Mouse (Mus musculus) heart, adult 2 months (tissue): ENCODE data around the gene Gyg. TPM values are rescaled to one million over a fixed set of nuclear protein-coding genes. Genes with fewer than 3 reads are reported as not detected.

Source experiments
- DNase-seq, 2 experiments: peaks; one replicate each; pipeline ENCODE4 v3.0.0; 2021
- H3K27ac ChIP-seq: fragments of 200-600 bp; 2 replicates; pipeline ENCODE4 v1.8.1; 2022
- H3K27me3 ChIP-seq: fragments of 200-500 bp; 2 replicates; pipeline ENCODE4 v1.6.1; 2012; ENCODE audit warnings: mild to moderate bottlenecking, low read length, inconsistent platforms, mixed read lengths; ENCODE audit not compliant: control insufficient read depth, insufficient read depth
- H3K36me3 ChIP-seq: fragments of 200-500 bp; 2 replicates; pipeline ENCODE4 v1.6.1; 2012; ENCODE audit warnings: low read length, inconsistent platforms; ENCODE audit not compliant: control insufficient read depth, insufficient read depth
- H3K4me1 ChIP-seq: fragments of 200-500 bp; 2 replicates; pipeline ENCODE4 v1.6.1; 2011; ENCODE audit warnings: low read length; ENCODE audit not compliant: control insufficient read depth, insufficient read depth
- H3K4me3 ChIP-seq: fragments of 200-600 bp; 2 replicates; pipeline ENCODE4 v1.8.1; 2022
- H3K79me2 ChIP-seq: fragments of 200-500 bp; replicated peaks from 2 replicates; pipeline ENCODE4 v1.6.1; 2012; ENCODE audit warnings: mild to moderate bottlenecking, inconsistent platforms, low read length, moderate library complexity, mixed read lengths; ENCODE audit not compliant: control insufficient read depth, insufficient read depth
- H3K9ac ChIP-seq: fragments of 200-500 bp; 2 replicates; pipeline ENCODE4 v1.6.1; 2012; ENCODE audit warnings: low read depth, mild to moderate bottlenecking, control low read depth, inconsistent platforms, low read length, mixed read lengths
- CTCF ChIP-seq: fragments of 200-600 bp; IDR thresholded peaks from 2 replicates; pipeline ENCODE4 v1.8.1; 2022; ENCODE audit warnings: antibody characterized with exemption, mild to moderate bottlenecking, moderate library complexity
- EP300 ChIP-seq: fragments of 200-500 bp; IDR thresholded peaks from 2 replicates; pipeline ENCODE4 v1.6.1; 2011; ENCODE audit warnings: low read depth, low read length, control low read depth; ENCODE audit not compliant: insufficient read depth
- POLR2A ChIP-seq: fragments of 200-500 bp; IDR thresholded peaks from 2 replicates; pipeline ENCODE4 v1.6.1; 2011; ENCODE audit warnings: mild to moderate bottlenecking, low read depth, low read length, control low read depth; ENCODE audit not compliant: insufficient read depth
- WGBS: fragments of 180-500 bp; shearing (Covaris S2); methylation state at CpG from one replicate; pipeline ENCODE4 v1.1.7; 2018; 5-methylcytosine and 5-hydroxymethylcytosine counted together
- intact Hi-C: fragments of 180-260 bp; cut with DNase I; formaldehyde crosslinking; loops from one replicate; pipeline ENCODE4 v1.15.1; 2025
- polyA plus RNA-seq: library from polyadenylated mRNA; depleted of rRNA; stranded (reverse); fragments of >200 nt; gene quantifications from 2 replicates; pipeline ENCODE4 v1.2.3, GENCODE M21; 2012
- total RNA-seq, 2 experiments: library from RNA; stranded (reverse); gene quantifications; 2 replicates each; pipeline ENCODE4 v1.2.3; 2021

Gyg gene
- total and polyA plus RNA-seq, 3 experiments: 114 to 161 (median 145) TPM

- intact Hi-C loops: no loop called here
- Histone ChIP-seq H3K9ac (no peak overlapping the region), H3K27ac (no peak overlapping the region), H3K4me3 (no peak overlapping the region), H3K36me3 (peaks cover 22% of the 10 kb centered on the region), H3K27me3 (no peaks in the 10 kb centered on the region), H3K79me2 (no peaks in the 10 kb centered on the region; the same call in none of the 2 replicates), H3K4me1 (no peaks in the 10 kb centered on the region)
- no peak for DNase-seq
- TF ChIP-seq EP300: no peak
Measured at GRCm38 (mm10) chr3:20141240-20141639, 13.9 kb downstream of the Gyg start.

- TF ChIP-seq EP300 (no peak), POLR2A (no peak), CTCF (no peak)
- Histone ChIP-seq H3K36me3 (peaks cover 22% of the 10 kb centered on the region), H3K4me3 (no peak overlapping the region), H3K79me2 (no peaks in the 10 kb centered on the region; the same call in none of the 2 replicates), H3K9ac (no peak overlapping the region), H3K27ac (no peak overlapping the region), H3K27me3 (no peaks in the 10 kb centered on the region), H3K4me1 (peaks cover 5% of the 10 kb centered on the region)
- intact Hi-C loops: no loop called here
- DNase-seq: no peak
- WGBS: 75% methylated on average over 9 of the region's 9 CpGs
Measured at GRCm38 (mm10) chr3:20136868-20137581, 18.1 kb downstream of the Gyg start.

- Histone ChIP-seq H3K4me3 (no peak overlapping the region), H3K36me3 (peaks cover 23% of the 10 kb centered on the region), H3K9ac (no peak overlapping the region), H3K27ac (no peak overlapping the region), H3K27me3 (no peaks in the 10 kb centered on the region), H3K79me2 (no peaks in the 10 kb centered on the region; the same call in 1 of the 2 replicates), H3K4me1 (peaks cover 13% of the 10 kb centered on the region)
- intact Hi-C loops: no loop called here
- WGBS: 79% methylated on average over 3 of the region's 3 CpGs
- DNase-seq: no peak
- no peak for TF ChIP-seq POLR2A
- no peak for TF ChIP-seq CTCF
- TF ChIP-seq EP300: no peak
Measured at GRCm38 (mm10) chr3:20134545-20134944, 20.6 kb downstream of the Gyg start.

GRCm38 (mm10) chr3:20133745-20134144, 21.4 kb downstream of the Gyg start:
- Histone ChIP-seq H3K36me3 (peaks cover 23% of the 10 kb centered on the region), H3K27me3 (no peaks in the 10 kb centered on the region), H3K4me1 (peaks cover 14% of the 10 kb centered on the region), H3K9ac (no peak overlapping the region), H3K4me3 (no peak overlapping the region), H3K27ac (no peak overlapping the region), H3K79me2 (no peaks in the 10 kb centered on the region; the same call in 1 of the 2 replicates)
- TF ChIP-seq EP300 (no peak), CTCF (no peak), POLR2A (no peak)
- intact Hi-C loops: no loop called here
- DNase-seq: no peak
- WGBS: 20% methylated on average over 1 of the region's 1 CpGs

- intact Hi-C loops: no loop called here
- Histone ChIP-seq H3K27ac (peak overlapping the region; percentile 40), H3K79me2 (no peaks in the 10 kb centered on the region; the same call in 1 of the 2 replicates), H3K4me1 (peaks cover 14% of the 10 kb centered on the region), H3K27me3 (no peaks in the 10 kb centered on the region), H3K36me3 (peaks cover 23% of the 10 kb centered on the region), H3K4me3 (no peak overlapping the region), H3K9ac (no peak overlapping the region)
- DNase-seq: no peak
- WGBS: 28% methylated on average over 1 of the region's 1 CpGs
- TF ChIP-seq POLR2A: no peak
- TF ChIP-seq EP300: no peak
- TF ChIP-seq CTCF: no peak
Measured at GRCm38 (mm10) chr3:20132731-20133130, 22.4 kb downstream of the Gyg start.

- intact Hi-C loops: no loop called here
- no peak overlapping the region for H3K4me3 ChIP-seq
- DNase-seq: no peak
- no peak overlapping the region for H3K27ac ChIP-seq
- H3K79me2 ChIP-seq: no peaks in the 10 kb centered on the region; the same call in 1 of the 2 replicates
- H3K9ac ChIP-seq: no peak overlapping the region
- peaks cover 14% of the 10 kb centered on the region for H3K4me1 ChIP-seq
- no peaks in the 10 kb centered on the region for H3K27me3 ChIP-seq
- WGBS: 73% methylated on average over 2 of the region's 2 CpGs
- peaks cover 18% of the 10 kb centered on the region for H3K36me3 ChIP-seq
- TF ChIP-seq CTCF (no peak), POLR2A (no peak), EP300 (no peak)
Measured at GRCm38 (mm10) chr3:20131350-20131720, 23.8 kb downstream of the Gyg start.
